Mouse (Mus musculus): ENCODE results near the gene Gm21974. TPM values are rescaled to one million over a fixed set of nuclear protein-coding genes. Genes with fewer than 3 reads are reported as not detected.
"Not testable (repeated sequence)": the region's sequence is repeated elsewhere in the genome, so short reads cannot be mapped to it uniquely, and the experiment has no call there.

Gm21974 gene
- polyA plus RNA-seq, 1 experiment: not detected

DNA sequence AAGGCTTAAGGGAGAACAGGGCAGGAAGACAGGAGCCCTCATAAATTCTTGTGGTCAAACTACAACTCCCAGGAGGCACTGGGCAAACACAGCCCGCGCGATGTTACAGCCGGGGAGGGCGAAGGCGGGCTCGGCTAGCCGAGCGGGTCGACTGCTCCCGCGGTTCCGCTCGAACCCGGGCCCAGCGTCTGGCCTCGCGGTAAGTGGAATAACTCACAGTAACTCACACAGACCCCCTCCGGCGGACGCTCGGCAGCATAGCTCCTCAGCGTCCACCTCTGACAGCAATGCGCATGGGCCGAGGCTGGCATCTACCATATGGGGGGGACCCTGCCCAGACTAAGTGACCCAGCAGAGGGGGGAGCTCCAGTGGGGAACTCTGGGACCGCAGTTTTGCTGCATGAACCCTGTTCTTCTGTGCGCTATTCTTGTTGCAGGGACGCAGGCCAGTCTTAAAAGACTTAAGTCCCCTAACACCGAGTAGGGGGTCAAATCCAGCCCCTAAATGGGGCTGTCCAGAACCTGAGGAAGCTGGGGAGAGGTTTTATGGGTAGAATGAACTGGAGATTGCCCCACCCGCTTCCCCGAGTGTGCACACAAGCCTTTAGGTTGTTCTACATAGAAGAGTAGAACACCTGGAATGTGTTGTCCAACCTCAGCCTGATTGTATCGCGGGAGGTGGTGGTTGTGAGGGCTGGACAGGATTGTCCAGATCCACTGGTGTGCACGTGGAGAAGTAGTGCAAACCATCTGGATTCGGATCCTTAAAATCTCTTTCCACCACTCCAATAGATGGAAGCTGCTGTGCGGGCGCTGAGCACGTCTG, 8.9 kb upstream of the Gm21974 start, which contains the start of gene Bckdk:
Bckdk (plus strand) TSS at position 112 of the 826 bp plus-strand sequence.
- Histone ChIP-seq H3K4me1 (ENCODE audit: control insufficient read depth, insufficient read depth, low read length) (peaks cover 3% of the 10 kb centered on the region; the same call in 1 of the 2 replicates), H3K4me3 (replicated peaks; ENCODE audit: extremely low read depth, low read depth, low read length) (peak within 1 kb of the TSS; percentile 98)
- 5% methylated on average over 38 of the region's 38 CpGs for WGBS
- no peak for TF ChIP-seq CTCF (IDR thresholded peaks at IDR 0.05; ENCODE audit: insufficient read depth, low read length)
- peak; percentile 78; the same call in 1 of the 2 replicates for TF ChIP-seq POLR2A (IDR thresholded peaks at IDR 0.05; ENCODE audit: borderline replicate concordance, extremely low read depth, low read depth, low read length)
- peak; percentile 70 for DNase-seq

DNA sequence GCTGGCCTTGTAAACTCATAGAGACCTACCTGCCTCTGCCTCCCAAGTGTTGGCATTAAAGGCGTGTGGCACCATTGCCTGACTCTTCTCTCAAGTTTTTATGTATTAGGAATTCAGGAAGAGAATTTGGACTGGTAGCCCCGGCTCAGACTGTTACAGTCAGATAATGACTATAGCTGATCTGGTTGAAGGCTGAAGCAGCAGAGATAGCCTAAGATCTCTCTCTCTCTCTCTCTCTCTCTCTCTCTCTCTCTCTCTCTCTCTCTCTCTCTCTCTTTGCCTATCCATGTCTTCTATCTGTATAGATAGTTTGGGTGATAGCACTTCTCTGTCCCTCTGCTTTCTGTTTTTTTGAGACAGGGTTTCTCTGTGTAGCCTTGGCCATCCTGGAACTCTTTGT, 6.5 kb upstream of the Gm21974 start:
- no peak for DNase-seq
- 79% methylated on average over 2 of the region's 2 CpGs for WGBS
- no peak overlapping the region for H3K4me3 ChIP-seq (replicated peaks; ENCODE audit: extremely low read depth, low read depth, low read length)
- H3K4me1 ChIP-seq (ENCODE audit: control insufficient read depth, insufficient read depth, low read length): peaks cover 3% of the 10 kb centered on the region; the same call in 1 of the 2 replicates
- TF ChIP-seq CTCF (IDR thresholded peaks at IDR 0.05; ENCODE audit: insufficient read depth, low read length): no peak
- TF ChIP-seq POLR2A (IDR thresholded peaks at IDR 0.05; ENCODE audit: borderline replicate concordance, extremely low read depth, low read depth, low read length): no peak

DNA sequence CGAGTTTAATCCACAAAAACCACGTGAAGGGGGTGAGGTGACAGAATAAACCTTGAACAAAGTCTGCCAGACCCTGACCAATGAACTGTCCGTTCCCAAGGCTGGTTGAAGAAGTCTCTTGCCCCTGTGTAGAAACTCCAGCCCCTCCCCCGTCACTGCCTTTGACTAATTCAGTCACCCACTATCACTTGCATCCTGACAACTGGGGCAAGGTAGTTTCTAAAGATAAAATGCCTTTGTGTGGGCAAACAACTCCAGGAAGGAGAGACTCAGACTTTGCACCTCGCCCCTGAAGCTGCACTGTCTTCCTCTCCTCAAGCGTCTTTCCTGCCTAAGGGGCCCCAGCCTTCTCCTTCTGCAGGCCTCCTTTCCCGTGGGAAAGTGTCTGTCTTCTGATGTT, 4.7 kb upstream of the Gm21974 start:
- no peak for DNase-seq
- Histone ChIP-seq H3K4me1 (ENCODE audit: control insufficient read depth, insufficient read depth, low read length) (peaks cover 3% of the 10 kb centered on the region), H3K4me3 (replicated peaks; ENCODE audit: extremely low read depth, low read depth, low read length) (no peak overlapping the region)
- TF ChIP-seq POLR2A (IDR thresholded peaks at IDR 0.05; ENCODE audit: borderline replicate concordance, extremely low read depth, low read depth, low read length): no peak
- no peak for TF ChIP-seq CTCF (IDR thresholded peaks at IDR 0.05; ENCODE audit: insufficient read depth, low read length)
- WGBS: 31% methylated on average over 7 of the region's 7 CpGs

- Histone ChIP-seq H3K4me3 (replicated peaks; ENCODE audit: extremely low read depth, low read depth, low read length) (no peak overlapping the region), H3K4me1 (ENCODE audit: control insufficient read depth, insufficient read depth, low read length) (no peaks in the 10 kb centered on the region; the same call in 1 of the 2 replicates)
- TF ChIP-seq CTCF (IDR thresholded peaks at IDR 0.05; ENCODE audit: insufficient read depth, low read length) (no peak), POLR2A (IDR thresholded peaks at IDR 0.05; ENCODE audit: borderline replicate concordance, extremely low read depth, low read depth, low read length) (no peak)
- 40% methylated on average over 10 of the region's 10 CpGs for WGBS
- no peak for DNase-seq
These were observed 3.1 kb upstream of the Gm21974 start for GRCm38 (mm10) chr7:127898179-127898956.

DNA sequence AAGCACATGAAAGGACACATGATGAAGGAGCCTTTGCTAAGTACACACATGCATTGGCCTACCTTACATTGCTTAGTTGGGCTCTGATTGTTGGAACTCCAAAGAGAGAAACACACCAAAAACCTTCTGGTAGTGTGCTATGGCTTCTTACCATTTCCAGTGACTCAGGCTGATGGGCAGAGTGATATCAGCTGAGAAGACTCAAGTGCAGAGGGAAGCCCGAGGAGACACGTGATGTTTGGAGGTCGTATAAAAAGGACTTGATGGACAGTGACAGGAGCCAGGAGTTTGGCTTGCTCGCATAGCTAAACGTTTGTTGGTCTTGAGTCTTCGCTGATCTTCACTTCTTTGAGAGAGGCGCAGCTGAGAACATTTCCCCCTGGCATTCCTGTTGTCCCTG, 2.3 kb upstream of the Gm21974 start:
- Histone ChIP-seq H3K4me1 (ENCODE audit: control insufficient read depth, insufficient read depth, low read length) (no peaks in the 10 kb centered on the region; the same call in 1 of the 2 replicates), H3K4me3 (replicated peaks; ENCODE audit: extremely low read depth, low read depth, low read length) (no peak overlapping the region)
- no peak for DNase-seq
- TF ChIP-seq POLR2A (IDR thresholded peaks at IDR 0.05; ENCODE audit: borderline replicate concordance, extremely low read depth, low read depth, low read length) (no peak), CTCF (IDR thresholded peaks at IDR 0.05; ENCODE audit: insufficient read depth, low read length) (no peak)
- 87% methylated on average over 7 of the region's 7 CpGs for whole genome bisulfite sequencing

- DNase-seq: peak; percentile 64
- 56% methylated on average over 13 of the region's 13 CpGs for WGBS
- TF ChIP-seq POLR2A (IDR thresholded peaks at IDR 0.05; ENCODE audit: borderline replicate concordance, extremely low read depth, low read depth, low read length) (no peak), CTCF (IDR thresholded peaks at IDR 0.05; ENCODE audit: insufficient read depth, low read length) (peak; percentile 80)
- Histone ChIP-seq H3K4me3 (replicated peaks; ENCODE audit: extremely low read depth, low read depth, low read length) (no peak overlapping the region), H3K4me1 (ENCODE audit: control insufficient read depth, insufficient read depth, low read length) (no peaks in the 10 kb centered on the region; the same call in 1 of the 2 replicates)
These were observed 1.1 kb upstream of the Gm21974 start for GRCm38 (mm10) chr7:127896384-127896783.

GRCm38 (mm10) chr7:127895891-127896290, 637 bp upstream of the Gm21974 start:
- not testable (repeated sequence) for H3K4me1 ChIP-seq (ENCODE audit: control insufficient read depth, insufficient read depth, low read length); H3K4me3 ChIP-seq (replicated peaks; ENCODE audit: extremely low read depth, low read depth, low read length); DNase-seq
- WGBS: 62% methylated on average over 7 of the region's 7 CpGs

- TF ChIP-seq POLR2A (IDR thresholded peaks at IDR 0.05; ENCODE audit: borderline replicate concordance, extremely low read depth, low read depth, low read length) (no peak), CTCF (IDR thresholded peaks at IDR 0.05; ENCODE audit: insufficient read depth, low read length) (no peak)
- Histone ChIP-seq H3K4me3 (replicated peaks; ENCODE audit: extremely low read depth, low read depth, low read length) (no peak overlapping the region), H3K4me1 (ENCODE audit: control insufficient read depth, insufficient read depth, low read length) (no peaks in the 10 kb centered on the region; the same call in 1 of the 2 replicates)
- 62% methylated on average over 5 of the region's 5 CpGs for WGBS
- DNase-seq: peak; percentile 18
These were observed 774 bp downstream of the Gm21974 start for GRCm38 (mm10) chr7:127894480-127894879.

DNA sequence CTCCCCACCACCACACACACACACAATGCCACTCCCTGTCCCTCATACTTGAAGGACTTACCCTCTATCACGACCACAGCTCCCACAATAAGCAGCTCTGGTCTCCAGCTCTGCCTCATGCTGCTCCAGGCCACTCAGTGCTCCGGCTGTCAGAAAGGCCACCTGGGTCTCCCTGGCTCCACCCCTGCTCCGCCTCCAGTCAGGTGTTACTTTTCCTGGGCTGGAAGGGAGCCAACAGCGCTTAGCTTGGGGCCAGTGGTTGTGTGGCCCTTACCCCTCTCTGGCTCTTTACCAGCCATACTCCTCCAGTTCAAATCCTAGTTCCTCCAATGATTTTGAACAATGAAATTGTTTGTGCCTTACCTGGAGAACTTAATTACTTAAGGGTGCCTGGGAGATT, 4.5 kb downstream of the Gm21974 start, which contains the start of gene Prss53:
Prss53 (minus strand) TSS at position 173 of the 400 bp plus-strand sequence.
- DNase-seq: peak; percentile 33
- WGBS: 40% methylated on average over 4 of the region's 4 CpGs
- H3K4me3 ChIP-seq (replicated peaks; ENCODE audit: extremely low read depth, low read depth, low read length): no peak within 1 kb of the TSS
- H3K4me1 ChIP-seq (ENCODE audit: control insufficient read depth, insufficient read depth, low read length): no peaks in the 10 kb centered on the region; the same call in 1 of the 2 replicates
- TF ChIP-seq POLR2A (IDR thresholded peaks at IDR 0.05; ENCODE audit: borderline replicate concordance, extremely low read depth, low read depth, low read length) (no peak), CTCF (IDR thresholded peaks at IDR 0.05; ENCODE audit: insufficient read depth, low read length) (no peak)
